Mouse (Mus musculus) common myeloid progenitor, adult 5-6 weeks (primary cell): ENCODE measurements around the gene Gm28036. TPM values are rescaled to one million over a fixed set of nuclear protein-coding genes. Genes with fewer than 3 reads are reported as not detected.

Experiments used
- ATAC-seq: replicated peaks from 2 replicates; pipeline ENCODE4 v1.8.0; 2016; ENCODE audit warnings: low read depth, mild to moderate bottlenecking, moderate TSS enrichment, inconsistent platforms; ENCODE audit not compliant: poor library complexity, severe bottlenecking
- total RNA-seq: library from RNA; stranded (forward); fragments of 200-1000, 187-1606 nt; gene quantifications from 2 replicates; pipeline ENCODE4 v1.2.3, GENCODE M21; 2017

Gene Gm28036
- total RNA-seq, 1 experiment from 2014 or later, result 32.1 TPM

DNA sequence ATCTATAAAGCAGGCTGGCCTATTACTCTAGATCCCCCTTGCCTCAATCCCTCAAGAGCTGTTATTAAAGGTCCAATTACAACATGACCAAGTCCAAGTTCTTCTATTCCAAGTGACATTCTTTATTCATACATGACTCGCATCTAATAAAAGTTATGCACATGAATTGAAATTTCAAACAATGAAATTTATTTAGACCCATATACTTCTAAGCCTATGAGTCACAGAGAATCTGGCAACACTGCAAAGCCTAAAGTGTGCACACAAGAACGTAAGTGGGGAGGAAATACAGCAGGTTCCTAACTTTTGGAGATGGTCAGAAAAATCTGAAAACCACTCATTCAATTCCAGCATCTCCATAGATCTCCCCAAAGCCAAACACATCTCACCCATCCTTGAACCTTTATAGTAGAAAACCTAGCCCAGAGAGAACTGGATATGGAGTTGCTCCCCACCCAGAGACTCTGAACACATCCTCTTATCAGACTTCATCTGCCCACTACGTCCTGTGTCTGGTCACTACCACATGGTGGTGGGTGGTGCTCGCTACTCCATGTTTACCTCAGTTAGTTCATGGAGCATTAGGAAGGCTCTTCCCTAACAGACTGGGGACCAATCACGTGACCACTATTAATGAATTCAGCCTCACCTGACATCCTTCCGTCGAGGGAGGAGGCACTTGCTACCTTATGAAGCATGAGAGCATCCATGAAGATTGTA is 39.3 kb downstream of the Gm28036 start:
- ATAC-seq, result no peak; the same call in 1 of the 2 replicates

DNA sequence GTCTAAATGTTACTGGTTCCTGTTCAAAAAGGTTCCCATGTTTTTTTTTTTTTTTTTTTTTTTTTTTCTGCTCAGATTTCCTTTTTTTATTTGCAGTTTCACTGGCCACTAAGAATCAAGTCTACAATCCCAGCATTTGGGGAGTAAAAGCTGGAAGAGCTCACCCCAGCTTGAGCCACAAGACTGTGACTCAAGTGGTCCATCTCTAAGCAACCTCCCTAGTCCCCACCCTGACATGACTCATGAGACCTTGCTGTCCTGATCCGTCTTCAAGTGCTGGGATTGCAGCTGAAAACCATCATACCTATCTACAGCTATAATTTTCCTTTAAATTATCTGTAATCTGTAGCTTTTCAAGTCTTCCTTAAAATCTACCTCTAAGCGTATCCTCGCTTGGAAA is 42.4 kb downstream of the Gm28036 start:
- ATAC-seq, result no peak

DNA sequence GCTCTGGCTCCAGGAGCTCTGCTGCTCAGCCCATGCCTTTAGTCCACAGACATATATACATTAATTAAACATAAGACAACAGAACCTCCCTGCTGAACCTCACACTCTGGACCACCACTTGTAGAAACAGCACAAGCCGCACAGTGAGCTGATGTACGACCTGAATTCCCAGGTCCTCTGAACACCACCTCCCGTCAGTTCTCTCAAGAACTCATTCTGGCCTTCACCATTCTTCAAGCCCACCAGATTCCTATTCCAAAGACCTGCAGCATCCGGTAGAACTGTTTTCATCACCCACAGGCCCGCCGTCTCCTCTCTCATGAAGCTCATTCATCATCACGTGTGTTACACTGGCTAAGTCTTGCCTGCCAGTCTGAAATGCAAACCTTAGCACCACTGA is 46.5 kb downstream of the Gm28036 start:
- no peak for ATAC-seq

DNA sequence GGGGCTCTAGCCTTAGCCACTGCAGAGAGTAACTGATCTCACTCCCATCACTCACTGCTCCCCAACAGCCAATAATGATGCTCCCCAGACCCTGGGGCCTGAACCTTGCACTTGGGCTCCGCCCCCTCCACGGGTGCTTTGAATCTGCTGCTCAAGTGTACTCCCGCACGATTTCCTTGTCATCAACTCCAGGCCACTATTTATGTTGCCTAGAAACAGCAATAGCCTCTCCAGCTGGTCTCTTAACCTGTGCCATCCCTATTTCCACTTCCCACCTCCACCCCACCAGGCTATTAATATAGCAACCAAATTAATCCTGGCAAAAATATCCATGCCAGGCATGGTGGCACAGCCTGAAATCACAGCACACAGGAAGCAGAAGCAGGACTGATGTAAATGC is 47.2 kb downstream of the Gm28036 start:
- no peak for ATAC-seq

DNA sequence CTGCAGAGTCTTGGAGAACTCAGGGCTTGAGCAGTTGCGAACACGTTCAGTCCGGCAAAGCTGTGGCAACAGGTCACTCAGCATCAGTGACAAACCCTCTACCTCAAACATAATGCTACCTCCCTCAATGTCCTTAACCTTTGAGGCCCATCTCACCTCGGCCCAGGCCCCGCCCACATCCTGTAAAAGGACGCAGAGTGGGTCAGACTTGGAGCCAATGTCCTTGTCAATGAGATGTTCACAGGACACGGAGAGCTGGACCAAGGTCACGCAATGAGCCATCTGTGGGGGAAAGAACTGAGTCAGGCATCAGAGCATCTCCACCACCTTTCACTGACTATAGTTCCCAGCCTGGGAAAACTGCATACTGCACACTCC is 47.7 kb downstream of the Gm28036 start:
- no peak for ATAC-seq

DNA sequence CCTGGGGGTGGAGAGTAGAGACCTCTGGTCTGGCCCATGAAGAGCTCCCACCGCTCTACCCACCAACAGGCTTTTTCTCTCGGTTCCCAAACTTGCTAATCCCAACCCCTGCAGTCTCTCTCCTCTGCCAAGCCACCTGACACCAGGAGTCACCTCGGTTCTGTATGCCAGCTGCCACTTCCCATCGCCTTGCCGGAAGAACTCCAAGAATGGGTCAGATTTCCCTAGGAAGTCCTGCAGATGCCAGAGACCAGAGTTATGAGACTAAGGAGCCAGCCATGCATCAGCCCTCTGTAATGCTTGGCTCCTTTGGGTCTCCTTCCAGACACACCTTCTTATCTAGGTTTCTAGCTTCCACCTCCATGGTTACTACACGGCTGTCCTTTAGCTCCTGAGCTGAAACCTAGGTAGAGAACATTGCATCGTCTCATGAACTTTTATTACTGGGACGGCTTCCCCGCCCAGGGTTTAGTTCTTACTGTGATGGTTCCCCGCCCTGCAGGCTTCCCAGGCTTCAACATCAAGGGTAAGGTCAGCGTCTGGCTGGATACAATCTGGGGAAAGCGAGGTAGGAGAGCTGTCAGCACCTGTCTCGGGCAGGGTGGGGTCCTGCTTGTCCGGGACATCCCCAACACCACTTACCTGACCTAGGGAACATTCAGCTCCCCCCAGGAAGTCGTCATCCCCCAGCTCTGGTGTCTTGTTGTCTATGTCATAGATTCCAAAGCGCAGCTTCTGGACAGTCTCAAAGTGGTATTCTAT is 48.3 kb downstream of the Gm28036 start:
- no peak for ATAC-seq

DNA sequence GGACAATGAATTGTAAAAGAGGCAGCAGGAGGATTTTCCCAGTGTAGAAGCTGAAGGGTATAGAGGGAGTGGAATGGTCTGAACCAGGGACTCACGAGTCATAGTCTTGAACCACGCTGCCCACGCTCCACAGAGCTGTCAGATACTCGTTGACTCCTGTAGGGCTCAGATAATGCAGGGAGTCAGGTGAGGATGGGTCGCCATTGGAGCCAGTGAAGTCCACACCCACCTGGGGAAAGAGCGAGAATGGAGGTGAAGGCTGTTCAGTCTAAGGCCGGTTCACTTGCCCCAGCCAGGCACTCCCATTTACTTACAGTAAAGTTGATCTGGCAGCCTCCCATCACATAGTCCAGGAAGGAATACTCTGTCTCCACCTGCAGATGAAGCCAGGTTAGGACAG is 49.4 kb downstream of the Gm28036 start:
- no peak for ATAC-seq

DNA sequence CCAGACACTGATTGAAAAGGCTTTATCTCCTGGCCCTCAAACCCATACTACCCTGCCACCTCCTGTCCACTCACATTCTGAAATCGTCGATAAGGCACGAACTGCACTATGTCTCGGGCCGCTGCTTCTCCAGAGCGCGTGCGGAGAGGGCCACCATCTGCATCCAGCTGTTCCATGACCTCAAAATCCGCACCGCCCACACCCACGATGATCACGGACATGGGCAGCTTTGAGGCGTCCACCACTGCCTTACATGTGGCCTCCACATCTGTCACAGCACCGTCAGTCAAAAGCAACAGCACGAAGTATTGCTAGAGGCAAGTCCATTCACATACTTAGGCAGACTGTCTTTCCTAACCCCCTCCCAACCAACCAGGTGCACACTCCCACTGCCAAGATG is 53.2 kb downstream of the Gm28036 start:
- ATAC-seq, result no peak

DNA sequence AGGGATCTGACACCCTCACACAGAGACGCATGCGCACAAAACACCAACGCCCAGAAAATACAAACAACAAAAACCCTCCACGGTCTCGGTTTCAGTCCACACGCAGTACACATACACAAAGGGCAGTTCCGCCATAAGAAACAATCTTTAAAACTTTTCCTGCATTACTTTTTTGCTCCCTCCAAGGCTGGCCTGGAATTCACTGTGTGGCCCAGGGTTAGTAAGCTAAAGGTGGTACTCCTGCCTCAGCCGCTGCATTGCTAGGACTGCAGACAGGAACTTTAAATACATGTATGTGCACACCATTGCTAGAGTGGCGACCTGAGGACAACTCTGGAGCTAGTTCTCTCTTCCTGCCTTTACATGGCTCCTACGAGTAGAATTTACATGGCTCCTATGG is 55.7 kb downstream of the Gm28036 start:
- no peak for ATAC-seq

DNA sequence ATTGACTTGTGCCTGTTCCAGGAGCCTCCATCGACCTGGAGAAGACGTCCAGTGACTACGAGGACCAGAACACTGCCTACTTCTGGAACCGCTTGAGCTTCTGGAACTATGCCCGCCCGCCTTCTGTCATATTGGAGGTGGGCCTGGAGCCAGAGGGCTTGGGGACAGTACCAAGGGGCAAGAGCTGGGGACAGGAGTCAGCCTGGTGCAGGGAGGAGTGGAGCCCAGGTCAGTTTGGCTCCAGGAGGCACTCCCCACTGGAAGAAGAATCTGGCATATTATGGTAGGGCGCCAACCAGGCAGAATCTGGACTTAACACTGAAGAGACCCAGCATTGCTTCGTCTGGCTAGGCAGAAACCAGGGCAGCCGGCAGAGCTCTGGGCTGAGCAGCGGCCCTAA is 59.0 kb downstream of the Gm28036 start:
- no peak for ATAC-seq

DNA sequence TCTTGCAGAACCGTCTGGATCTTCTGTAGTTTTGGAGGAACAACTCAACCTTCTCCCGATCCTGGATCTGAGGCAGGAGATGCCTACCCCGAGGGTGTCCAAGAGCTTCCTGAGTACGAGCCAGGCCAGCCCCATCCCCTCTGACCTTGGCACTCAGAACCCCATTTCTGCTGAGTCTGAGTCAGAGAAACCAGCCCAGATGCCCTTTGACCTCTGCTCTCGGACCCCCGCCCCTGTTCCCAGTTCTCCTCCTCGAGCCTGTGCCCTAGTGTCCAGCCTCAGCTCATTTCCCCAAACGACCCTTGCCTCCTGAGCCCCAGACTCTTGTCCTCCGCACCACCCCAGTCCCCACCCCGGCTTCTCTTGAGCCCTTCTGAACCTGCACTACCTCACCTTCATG is 60.8 kb downstream of the Gm28036 start:
- ATAC-seq, result no peak

DNA sequence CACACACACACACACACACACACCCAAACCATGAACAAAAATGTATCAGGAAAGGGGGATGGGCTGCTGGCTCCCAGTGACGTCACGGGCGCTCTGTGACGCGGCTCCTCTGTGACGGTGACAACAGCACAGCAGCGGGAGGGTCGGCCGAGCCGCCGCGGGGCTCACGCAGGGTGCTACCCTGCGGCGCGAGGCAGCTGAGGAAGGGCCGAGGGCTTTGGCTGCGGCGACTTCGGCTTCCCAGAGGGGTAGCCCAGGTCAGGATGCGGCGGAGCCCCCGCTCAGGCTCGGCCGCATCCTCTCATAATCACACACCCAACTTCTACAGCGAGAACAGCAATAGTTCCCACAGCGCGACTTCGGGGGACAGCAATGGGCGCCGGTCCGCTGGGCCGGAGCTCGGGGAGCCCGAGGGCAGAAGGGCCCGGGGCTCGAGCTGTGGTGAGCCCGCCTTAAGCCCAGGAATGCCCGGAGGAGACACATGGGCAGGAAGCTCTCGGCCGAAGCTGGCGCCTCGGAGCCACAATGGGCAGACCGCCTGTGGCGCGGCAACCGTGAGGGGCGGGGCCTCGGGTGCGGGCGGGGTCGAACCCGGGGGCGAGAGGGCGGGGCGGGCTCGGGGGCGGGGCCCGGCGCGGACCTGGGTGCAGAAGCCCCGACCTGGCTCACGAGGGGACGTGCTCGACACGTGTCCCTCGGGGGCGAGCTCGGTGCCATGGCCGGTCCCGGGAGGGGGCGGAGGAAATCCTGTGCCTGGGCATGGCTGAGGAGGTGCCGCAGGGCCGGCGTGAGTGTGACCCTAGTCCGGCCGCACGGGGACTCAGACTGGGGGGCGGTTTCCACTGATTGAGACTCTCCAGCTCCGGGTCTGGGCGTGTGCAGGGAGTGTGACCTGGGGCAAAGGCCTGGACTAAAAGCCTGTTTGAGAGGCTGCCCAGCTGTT is 61.5 kb downstream of the Gm28036 start, which contains the start of gene Spag4:
Gene Spag4 (plus strand): TSS at position 77 of the 943 bp plus-strand sequence.
- ATAC-seq, result peak; percentile 67

DNA sequence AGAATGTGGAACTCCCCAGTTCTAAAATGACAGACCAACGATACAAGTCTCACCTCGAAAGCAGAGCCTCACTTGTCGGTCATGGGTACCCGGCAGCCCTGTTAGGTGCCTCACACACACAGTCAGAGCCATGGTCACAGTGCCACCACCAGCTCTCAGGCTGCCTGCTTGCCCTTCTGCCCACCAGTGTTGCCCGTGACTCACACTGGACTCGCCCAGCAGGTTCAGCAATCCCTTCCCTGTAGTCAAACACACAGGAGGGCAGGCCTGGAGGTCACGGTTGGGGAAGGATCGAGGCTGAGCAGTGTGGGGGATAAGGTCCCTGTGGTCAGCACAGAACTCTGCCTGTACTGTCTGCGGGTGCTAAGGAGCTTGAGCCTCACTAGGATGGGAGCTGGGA is 74.1 kb downstream of the Gm28036 start, which contains the start of gene Fer1l4:
Gene Fer1l4 (minus strand): TSS at position 132 of the 400 bp plus-strand sequence.
- ATAC-seq, result no peak

DNA sequence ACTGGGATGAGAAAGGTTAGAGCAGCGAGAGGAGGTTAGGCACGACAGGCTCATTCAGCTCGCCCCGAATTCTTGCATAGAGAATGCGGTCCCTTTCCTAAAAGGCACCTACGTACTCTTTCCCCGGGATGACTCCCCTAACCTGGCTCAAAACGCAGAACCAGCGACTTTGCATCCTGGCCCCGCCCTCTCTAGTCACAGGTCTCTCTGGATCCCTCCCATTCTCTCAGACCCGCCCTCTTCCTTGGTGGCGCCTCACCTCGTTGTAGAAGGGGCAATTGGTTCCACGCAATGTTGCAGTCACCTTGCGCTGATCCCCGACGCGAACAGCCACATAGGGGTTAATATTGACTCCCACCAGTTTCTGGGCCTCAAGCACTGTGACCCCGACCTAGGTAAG is 79.0 kb downstream of the Gm28036 start:
- peak; percentile 56; the same call in 1 of the 2 replicates for ATAC-seq

DNA sequence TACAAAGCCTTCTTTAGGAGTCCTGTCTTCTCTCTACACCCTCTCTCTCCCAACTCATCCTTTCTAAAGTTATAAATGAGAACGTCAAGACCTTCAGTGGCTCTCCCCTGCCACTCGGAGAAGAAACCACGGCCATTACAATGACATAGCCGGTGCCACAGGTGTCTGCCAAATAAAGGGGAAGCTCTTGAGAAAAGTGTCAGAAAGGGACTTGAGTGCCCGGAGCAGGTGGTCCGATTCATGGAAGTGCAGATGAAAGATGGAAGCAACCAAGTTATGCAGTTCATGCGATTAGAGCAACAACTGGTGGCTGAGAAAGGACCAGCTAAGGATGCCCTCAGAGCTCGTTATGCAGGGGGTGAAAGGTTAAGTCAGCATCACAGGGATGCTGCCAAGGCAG is 84.0 kb downstream of the Gm28036 start:
- ATAC-seq, result no peak

DNA sequence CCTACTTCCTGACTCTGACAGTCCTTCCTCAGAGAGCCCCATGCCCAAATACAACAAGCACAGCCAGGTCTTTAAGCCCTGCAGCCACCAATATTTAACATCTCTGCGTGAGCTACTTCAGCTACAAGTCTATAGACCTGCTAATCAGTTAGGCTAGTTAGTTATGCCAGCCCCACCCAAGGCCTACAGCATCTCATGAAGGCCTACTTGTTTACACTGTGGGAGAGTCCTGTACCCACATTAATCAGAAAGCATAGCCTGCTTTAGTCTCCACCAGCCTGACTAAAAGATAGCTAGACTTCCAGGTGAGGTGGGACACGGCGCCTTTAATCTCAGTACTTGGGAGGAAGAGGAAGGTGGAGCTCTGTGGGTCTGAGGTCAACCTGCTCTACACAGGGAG is 87.5 kb downstream of the Gm28036 start:
- ATAC-seq, result no peak

DNA sequence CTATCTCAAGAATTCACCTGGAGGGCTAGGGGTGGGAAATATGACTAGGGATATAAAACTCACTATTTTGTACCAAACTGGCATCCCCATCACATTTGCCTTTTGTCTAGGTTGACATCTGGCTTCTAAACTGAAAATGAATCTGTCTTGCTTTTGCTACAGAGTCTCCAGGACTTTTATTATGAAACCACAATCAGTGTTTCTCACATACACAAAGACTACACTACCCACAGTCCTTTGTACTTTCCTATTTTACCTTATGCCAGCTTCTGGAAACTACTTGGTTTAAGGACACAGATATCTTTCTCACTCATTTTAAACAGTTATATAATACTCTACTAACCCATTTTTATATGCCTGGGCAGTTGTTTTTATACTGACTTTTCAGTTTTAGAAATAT is 101.4 kb downstream of the Gm28036 start:
- no peak for ATAC-seq
